Mouse (Mus musculus): Measurements from ENCODE around the gene 1700020L24Rik.

The 1700020L24Rik gene

GRCm38 (mm10) chr11:83473235-83474016 lies 35.9 kb downstream of the 1700020L24Rik start:
- DNase-seq: peak; percentile 65 to 79

Measured in kidney, postnatal 25 days (tissue).